Mouse (Mus musculus) right cerebral cortex, adult 18-20 months (tissue): Measurements from ENCODE around the gene Bmp8b.
"Not testable (repeated sequence)": the region's sequence is repeated elsewhere in the genome, so short reads cannot be mapped to it uniquely, and the experiment has no call there.

ENCODE experiments used
- DNase-seq: peaks from one replicate; pipeline ENCODE4 v3.0.0; 2022; ENCODE audit warnings: mixed read lengths

Bmp8b gene

DNA sequence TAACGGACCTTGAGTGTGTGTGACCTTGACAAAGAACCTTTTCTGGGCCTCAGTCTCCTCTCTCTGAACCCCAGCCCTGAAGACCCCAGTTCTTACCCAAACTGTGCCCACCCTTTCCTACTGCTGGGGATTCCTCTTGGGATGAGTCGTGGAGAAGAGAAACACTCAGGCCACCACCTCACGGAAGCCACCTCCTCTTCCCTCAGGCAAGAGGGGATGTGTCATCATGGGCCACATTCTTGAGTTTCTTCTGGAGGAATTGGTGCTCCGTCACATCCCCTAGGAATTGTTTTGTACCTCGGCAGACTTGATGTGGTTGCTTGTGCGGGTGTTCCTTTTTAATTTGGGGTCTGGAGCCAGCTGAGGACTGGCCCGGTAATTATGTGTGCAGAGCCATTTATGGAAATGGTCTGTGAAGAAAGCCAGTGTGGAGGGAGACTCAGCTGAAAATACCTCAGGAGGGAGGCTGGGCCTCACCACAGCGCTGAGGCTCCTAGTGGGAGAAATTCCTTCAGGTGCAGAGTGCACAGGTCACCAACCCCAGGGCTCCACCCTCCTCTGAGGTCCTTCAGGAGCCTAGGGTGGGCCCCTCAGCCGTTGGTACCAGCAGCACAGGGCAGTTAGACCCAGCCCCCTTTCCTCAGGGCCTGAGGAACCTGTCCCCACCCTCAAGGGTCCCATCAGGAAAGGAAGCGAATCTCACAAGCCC is 6.5 kb downstream of the Bmp8b start:
- DNase-seq, result not testable (repeated sequence)

DNA sequence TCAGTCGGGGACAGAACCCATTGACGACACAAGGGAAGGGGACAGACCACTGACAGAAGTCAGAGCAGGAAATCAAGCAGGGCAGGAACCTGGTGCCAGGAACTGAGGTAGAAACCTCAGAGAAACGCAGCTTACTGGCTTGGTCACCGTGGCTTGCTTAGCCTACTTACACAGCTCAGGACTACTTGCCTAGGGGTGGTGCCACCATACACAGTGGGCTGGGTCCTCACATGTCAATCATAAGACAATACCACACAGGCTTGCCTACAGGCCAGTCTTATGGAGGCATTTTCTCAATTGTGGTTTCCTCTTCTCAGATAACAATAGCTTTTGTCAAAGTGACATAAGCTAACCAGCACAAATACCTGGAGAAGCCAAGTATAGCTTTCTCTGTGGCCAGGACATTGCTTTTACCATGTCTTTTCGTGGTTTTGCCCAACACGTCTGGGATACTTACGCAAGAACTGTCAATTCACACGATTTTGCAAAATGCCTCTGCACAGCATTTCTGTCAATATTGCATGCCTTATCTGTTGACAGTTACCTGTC is 7.3 kb downstream of the Bmp8b start:
- no peak for DNase-seq

DNA sequence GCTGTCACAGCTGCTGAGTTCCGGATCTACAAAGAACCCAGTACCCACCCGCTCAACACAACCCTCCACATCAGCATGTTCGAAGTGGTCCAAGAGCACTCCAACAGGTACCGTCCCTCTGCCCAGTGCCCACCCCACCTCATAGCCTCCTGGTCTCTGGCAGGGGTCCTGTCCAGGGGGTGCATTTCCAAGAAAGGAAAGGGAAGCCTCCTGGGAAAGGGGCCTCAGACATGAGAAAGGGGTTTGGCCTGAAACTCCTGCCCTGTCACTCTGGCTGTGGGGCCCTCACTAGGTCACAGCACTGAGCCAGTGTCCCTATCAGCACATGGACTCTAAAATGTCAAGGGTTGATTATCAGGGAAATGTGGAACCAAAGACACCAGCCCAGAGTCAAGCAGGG is 9.7 kb downstream of the Bmp8b start:
- not testable (repeated sequence) for DNase-seq

DNA sequence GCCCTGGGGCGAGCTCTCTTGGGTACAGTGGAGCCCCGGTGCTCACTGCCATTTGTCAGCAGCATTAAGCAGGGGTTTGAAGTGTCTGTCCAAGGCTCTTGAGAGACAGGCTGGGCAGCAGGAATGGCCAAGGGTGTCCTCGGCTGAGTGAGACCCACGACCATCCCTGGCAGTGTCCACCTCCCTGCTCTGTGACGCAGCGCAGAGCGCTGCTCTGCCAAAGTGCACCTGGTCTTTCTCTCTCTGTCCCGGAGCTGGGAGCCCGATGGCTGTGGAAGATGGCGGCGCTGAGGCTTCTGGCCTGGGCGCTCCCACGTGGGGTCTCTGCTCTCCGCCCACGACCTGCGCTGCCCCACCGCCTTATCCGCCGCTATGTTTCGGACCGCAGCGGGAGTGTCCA is 11.0 kb downstream of the Bmp8b start, which contains the start of gene Oxct2b:
Gene Oxct2b, plus strand, starts transcription at position 256 of the 400 bp plus-strand sequence.
- DNase-seq, result no peak

DNA sequence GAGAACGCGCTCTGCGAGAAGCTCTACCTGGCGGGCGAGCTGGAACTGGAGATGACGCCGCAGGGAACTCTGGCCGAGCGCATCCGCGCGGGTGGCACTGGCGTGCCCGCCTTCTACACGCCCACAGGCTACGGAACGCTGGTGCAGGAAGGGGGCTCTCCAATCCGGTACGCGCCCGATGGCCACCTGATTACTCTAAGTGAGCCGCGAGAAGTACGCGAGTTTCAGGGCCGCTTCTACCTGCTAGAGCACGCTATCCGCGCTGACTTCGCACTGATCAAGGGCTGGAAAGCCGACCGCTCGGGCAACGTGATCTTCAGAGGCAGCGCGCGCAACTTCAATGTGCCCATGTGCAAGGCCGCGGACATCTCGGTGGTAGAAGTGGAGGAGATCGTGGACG is 11.7 kb downstream of the Bmp8b start:
- DNase-seq, result peak; percentile 23

DNA sequence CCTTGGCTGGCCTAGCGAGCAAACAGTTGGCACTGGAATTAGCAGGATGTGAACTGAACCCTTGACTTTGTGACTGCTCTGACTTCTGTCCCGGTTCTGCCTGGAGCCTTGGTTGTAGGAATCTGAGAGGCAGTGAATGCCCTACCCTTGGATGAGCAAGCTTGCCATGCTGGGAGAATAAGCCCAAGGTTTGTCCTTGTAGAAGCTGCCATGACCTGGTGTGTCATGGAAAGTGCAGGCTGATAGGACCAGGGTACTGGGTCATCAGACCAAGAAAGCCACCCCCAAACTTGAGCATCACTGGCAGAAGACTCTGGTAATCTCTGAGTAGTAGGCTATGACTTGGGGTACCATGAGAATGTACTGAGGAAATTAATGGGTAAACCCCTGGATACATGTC is 16.3 kb downstream of the Bmp8b start:
- DNase-seq, result no peak

DNA sequence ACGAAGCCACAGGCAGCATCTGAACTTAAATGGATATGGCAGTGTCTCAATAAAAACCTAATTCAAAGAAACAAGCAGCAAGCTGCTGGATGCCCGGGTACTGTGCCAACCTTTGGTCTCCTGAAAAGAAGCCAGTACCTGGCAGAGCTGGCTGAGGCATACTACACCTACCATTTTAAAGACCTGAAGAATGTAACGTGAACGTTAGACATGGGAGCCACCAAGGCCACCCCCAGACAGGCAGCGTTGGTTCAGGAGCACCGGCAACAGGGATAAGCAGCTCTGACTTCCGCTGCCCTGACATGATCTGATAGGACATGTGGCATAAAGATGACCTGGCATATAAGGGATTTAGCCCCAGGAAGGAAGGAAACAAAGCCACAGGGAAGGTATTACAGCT is 21.7 kb downstream of the Bmp8b start:
- DNase-seq, result no peak

DNA sequence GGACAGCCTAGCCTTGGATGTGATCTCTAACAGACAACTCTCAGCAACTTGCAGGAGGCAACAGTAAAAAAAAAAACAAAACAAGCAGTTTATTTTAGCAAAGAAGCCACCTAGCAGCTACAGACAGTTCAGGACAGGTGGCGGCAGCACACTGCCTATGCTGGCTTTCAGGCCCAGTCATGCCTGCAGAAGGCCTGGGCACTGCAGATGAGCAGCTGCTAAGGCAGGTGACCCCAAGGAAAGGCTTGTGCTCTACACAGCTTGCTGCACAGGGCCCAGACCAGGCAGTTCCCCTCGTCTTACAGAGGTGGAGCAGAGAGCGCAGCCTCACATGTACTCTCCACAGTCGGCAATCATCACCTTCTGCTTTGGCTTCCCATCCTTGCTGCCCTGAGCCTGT is 22.1 kb downstream of the Bmp8b start:
- DNase-seq, result no peak

DNA sequence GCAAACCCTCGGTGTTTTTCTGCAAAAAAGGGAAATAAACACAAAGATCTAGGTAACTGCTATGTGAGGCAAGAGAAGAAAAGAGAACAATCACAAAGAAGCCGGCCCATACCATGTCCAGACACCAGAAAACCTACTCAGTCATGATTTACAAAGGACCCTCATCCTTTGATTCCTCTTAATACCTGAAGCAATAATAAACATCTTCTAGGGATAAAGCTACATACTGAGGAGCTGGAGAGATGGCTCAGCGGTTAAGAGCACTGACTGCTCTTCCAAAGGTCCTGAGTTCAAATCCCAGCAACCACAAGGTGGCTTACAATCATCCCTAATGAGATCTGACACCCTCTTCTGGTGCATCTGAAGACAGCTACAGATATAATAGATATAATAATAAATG is 32.6 kb downstream of the Bmp8b start:
- DNase-seq, result no peak

DNA sequence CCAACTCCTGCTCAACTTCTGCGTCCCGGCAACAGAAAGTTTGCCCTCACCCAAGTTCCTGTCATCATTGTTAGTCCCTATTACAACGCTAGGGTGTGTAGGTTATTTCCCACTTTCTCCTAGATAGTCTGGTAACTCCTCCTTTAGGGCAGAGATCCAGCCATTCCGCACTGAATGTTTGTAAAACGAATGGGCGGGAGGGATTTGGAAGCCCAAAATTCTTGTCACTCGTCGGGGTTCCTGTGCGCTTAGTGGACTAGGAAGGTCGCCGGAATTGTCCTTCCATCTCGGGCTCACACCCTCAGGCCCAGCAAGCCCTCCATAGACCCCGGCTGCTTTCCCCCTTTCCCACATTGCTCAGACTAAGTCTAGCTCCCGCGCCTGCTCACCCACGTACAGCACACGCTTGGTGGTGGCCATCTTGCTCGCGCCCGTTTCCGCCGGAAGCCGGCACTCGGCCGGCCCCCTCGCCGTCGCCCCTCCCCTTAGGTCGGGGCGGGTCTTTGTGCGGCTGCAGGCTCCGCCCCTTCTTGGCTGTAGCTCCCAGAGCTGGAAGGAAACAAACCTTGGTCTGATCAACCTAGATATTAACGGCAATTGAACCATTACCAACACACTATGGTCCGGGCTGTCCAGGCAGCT is 34.7 kb downstream of the Bmp8b start, which contains the start of gene Ppie:
Gene Ppie, minus strand, starts transcription at position 439 of the 642 bp plus-strand sequence.
- peak; percentile 74 for DNase-seq

DNA sequence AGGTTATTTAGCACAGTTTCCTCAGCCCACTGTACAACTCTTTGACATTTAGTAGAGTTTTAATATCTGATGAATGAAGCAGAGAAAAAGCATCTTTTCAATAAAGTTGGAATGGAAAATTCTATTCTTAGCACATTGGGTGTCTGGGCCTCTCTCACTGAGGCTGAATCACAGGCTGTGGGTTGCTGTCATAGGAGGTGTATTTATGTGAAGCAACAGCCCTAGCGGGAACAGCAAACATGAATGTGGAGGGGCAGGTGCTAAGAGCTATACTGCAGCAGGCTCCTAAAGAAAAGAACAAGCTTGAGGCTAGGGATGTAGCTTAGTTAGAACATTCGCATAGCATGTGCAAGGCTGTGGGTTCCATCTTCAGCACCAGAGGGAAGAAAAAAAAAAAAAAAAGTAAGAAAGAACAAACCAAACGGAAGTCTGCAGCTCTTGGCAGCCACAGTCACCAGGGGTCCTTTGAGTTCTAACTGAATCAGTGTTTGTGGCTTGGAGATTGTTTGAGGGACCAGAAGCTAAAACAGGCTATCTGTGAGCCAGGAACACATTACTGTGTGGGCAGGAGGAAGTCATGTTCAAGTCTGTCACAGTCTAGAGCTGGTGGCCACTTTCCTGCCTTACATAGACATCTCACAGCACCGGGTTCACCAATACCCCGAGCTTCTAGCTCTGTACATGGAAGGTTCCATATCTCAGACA is 42.6 kb downstream of the Bmp8b start:
- peak; percentile 83 for DNase-seq

DNA sequence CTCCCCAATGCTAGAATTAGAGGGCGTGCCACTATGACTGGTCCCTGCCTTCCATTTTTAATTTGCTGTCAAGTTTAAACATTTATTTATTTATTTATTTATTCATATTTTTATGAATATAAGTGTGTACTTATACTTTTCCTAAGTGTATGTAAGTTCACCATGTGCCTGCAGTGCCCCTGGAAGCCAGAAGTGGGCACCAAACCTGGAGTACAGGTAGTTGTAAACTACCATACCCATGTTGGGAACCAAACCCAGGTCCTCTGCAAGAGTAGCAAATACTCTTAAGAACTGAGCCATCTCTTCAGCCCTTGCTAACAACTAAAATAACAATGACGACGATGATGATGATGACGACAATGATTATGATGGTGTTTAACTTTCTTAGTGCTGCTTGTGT is 47.0 kb downstream of the Bmp8b start:
- no peak for DNase-seq

DNA sequence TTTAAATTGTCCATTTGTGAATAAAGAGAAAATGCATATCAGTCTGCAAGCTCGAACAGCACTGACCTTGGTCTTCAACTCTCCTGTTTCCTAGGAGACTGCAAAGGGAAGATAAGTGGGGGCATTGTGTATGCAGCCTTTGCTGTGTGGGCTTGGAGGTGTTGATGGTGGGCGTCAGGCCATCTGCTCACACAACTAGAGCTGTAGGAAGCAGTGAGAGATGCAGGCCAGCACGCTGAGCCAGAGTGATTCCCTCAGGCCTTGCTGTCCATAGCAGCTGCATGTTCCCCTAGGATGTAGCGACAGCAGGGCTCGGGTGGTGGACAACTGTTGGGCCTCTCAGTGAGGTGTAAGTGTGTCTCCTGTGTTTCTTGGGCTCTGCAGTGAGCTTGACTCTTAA is 48.0 kb downstream of the Bmp8b start:
- peak; percentile 89 for DNase-seq

DNA sequence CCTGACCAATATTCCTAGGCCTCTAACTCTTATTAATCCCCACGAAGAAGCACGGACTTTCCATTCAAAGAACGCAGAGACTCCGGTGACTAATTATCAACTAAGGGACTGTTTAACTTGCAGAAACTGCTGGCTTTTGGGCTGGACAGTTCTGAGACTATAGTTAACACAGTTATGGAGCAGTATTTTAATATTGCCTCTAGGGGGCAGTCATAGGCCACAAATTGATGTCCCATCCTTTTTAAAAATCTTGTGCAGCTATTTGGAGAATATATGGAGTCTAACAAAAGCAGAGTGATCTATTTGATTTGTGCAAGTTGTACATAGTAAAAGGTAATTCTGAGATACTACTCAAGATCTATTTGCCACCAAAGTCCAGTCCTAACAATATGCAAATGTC is 50.0 kb downstream of the Bmp8b start:
- DNase-seq, result peak; percentile 43

DNA sequence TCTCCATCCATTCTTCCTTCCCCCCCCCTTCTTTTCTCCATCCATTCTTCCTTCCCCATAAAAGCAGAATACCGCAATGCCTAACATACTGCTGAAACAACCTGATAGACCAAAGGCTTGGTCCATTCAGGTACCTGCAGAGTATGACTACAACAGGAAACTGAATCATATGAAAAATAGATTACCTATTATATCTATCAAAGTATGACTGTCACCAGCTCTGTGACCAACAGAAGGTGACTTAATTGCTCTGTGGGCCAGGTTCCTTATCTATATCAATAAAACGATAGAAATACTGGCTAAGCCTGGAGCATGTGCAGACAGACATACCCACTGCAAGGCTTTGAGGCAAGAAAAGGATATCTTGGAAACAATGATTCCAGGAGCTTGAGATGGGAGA is 50.5 kb downstream of the Bmp8b start:
- DNase-seq, result no peak

DNA sequence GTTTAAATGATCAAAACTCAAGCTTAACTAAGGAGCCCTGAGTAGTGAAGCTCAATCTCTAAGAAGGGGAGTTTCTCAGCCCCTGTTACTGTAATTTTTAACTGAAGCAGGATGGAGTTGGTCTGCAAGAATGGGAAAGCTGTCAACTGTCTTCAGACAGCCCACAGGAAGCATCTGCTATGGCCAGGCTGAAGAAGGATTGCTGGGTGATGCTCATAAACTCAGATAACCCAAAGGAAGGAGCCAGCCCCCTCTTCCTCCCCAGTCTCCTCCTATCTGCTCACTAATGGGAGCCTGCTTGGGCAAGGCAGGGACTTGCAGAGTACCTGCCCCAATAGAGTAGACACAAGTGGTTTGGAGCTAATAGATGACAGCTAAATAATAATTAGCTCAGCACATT is 50.9 kb downstream of the Bmp8b start:
- no peak for DNase-seq

DNA sequence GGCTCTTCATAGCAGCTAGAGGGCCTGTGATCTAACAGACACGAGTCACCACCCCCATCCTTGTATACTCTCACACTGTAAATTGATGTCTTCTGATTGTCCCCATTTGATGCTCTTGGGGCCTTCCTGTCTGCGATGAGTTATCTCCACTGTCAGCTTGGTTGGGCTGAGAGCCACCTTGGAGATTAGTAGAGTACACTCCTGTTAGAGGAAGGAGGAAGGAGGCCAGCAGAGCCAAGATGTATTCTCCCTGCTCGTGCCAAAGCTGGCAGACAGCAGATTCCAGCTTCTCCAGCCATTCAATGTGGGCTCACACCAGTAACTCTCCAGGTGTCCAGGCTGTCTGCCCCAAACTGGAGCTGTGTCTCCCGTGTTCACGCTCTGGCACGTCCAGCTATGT is 55.6 kb downstream of the Bmp8b start:
- no peak for DNase-seq

DNA sequence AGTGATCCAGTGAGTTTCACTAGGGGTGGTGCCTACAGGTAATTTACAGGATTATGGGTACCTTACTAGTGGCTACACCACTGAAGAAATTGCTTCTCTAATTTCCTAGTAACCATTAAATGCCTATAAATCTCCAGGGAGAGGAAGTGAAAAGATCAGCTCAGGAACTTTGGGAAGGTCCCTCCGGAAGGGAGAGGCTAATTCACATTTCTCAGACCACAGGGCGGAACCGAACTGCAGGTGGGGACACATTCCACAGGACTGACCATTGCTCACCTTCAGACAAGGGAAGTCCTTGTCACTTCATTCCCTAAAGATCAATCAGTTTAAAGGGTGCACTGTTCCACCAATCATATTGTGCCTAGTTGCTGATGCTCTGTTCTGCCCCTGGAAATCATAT is 56.3 kb downstream of the Bmp8b start:
- DNase-seq, result not testable (repeated sequence)

DNA sequence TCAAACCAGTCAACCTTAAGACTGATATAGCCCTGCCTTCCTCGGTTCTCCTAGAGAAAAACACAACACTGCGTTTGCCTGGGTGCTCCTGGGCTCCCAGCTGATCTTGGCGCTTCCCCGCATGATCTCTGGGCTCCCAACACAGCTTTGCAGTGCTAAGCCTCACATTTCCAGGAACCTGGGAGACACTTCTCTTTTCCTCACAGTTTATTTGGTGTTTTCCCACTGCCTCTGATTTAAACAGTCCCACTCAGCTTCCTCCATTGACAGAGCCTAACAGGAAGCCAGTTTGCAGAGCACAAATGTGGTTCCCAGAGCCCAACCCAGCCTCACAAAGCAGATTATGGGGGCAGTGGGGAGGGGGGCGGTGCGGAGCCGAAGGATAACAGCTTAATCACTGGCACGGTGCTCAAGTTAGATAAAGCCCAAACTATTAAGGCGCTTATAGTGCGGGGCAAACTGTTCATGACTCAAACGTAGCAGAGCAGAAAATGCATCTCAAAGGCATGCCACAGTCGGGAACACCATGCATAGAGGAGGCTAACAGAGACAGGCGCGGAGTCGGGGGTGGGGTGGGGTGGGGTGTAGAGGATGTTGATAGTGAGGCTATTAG is 57.4 kb downstream of the Bmp8b start:
- DNase-seq, result no peak

DNA sequence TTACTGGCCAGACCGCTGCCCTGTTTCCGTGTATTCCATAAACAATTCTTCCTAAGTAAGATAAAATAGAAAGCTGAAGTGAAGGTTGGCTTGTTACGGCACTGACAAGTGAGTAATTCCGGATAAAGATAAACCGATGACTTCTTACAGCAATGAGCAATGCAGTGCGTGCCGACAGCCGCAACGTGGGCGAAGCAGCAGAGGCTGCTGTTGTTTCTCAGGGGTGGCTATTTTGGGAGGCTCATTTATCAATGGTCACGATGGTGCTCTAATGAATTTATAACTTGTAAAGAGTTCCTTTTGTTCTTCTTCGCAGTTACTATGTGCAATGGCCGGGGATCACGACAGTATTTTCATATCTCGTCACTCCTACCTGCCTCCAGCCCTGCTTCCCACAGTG is 59.2 kb downstream of the Bmp8b start:
- peak; percentile 78 for DNase-seq

DNA sequence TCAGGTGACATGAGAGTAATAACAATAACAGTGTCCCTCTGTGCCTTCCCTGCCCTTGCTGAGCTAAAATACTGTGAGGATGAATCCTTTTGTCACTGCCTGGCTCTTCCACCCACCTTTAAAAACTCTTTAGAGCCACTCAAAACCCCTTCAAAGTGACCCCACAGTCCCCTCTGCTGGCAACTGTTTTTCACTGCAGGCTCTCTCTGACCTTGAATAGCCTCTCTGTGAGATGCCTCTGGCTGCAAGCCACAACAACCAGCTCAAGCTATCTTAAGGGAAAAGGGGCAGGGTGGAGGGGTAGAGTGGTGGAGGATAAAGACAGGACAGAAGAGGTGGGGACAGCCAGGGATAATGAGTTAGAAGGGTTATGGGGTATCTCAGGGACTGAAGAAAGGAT is 66.8 kb downstream of the Bmp8b start:
- no peak for DNase-seq
